Mouse (Mus musculus): ENCODE measurements around the gene Sept4.
A peak's percentile ranks its signal among the peaks of the same experiment; 100 is the strongest.

Gene Sept4

DNA sequence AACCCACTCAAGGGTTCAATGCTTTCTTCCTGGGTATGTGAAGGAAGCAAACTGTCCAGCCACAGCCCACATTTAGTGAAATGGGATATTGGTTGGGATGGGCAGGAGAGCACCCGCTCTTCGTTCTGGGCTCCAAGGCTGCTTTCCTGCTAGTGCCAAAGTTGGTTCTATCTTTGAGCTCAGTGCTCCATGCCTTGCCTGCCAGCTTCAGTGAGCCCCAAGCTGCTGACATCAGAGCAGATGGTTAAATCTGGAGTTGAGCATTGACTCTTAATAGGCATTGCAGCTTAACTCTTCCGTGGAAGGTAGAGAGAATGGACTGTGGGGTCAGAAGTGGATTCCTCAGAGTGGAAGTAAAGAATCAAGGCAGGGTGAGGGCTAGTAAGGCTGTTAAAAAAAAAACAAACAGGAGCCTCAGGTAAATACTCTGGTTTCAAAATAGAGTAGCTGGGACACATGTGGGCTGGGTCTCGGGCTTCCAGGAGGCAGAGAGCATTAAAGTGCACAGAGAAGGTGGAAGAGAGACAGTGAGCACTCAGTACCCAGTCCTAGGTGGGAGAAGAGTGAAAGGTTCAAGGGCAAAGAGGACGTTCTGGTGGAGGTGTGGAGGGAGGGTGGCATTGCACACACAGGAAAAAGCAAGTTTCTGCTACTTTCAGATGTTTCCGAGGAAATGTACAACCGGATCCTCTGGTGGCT, at the start of gene Sept4:
Gene Sept4 (plus strand): TSS at position 649 of the 699 bp plus-strand sequence.
- Histone ChIP-seq H3K9me3 (ENCODE audit: low read length) (no peaks in the 10 kb centered on the region), H3K4me1 (replicated peaks; ENCODE audit: low read depth, low read length) (peaks cover 19% of the 10 kb centered on the region), H3K4me3 (replicated peaks; ENCODE audit: low read length) (no peak within 1 kb of the TSS), H3K27me3 (ENCODE audit: insufficient read depth, low read length) (peaks cover 12% of the 10 kb centered on the region), H3K36me3 (ENCODE audit: insufficient read depth, low read length) (no peaks in the 10 kb centered on the region)
- TF ChIP-seq NANOG (IDR thresholded peaks at IDR 0.05; ENCODE audit: borderline replicate concordance, low read length) (no peak), CTCF (conservative IDR thresholded peaks at IDR 0.05; ENCODE audit: low read length) (no peak), POU5F1 (IDR thresholded peaks at IDR 0.05; ENCODE audit: borderline replicate concordance, low read length) (no peak)

DNA sequence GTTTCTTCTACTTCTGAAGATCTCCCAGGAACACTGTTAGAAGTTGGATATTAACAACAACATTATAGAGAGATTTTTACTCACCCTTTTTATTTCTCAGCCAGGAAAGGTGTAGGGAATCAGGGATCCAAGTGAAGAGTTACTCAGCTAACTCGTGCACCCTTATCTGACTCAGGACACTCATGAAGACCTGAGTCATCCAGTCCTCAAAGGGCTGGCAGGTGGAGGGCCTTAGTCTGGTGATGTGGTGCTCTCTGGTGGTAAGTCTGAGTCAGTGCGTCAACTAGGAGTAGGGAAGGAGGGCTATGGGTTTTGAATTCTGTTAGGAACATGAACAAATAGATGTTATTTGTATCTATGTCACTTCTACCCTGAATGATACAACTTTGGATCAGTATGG, 49.4 kb upstream of the Sept4 start:
- H3K36me3 ChIP-seq (ENCODE audit: insufficient read depth, low read length), result peaks cover 43% of the 10 kb centered on the region
- H3K4me3 ChIP-seq (replicated peaks; ENCODE audit: low read length), result no peak overlapping the region
- no peaks in the 10 kb centered on the region for H3K9me3 ChIP-seq (ENCODE audit: low read length)
- H3K27me3 ChIP-seq (ENCODE audit: insufficient read depth, low read length), result no peaks in the 10 kb centered on the region
- H3K4me1 ChIP-seq (replicated peaks; ENCODE audit: low read depth, low read length), result no peaks in the 10 kb centered on the region
- TF ChIP-seq POU5F1 (IDR thresholded peaks at IDR 0.05; ENCODE audit: borderline replicate concordance, low read length) (no peak), CTCF (conservative IDR thresholded peaks at IDR 0.05; ENCODE audit: low read length) (peak; percentile 43), NANOG (IDR thresholded peaks at IDR 0.05; ENCODE audit: borderline replicate concordance, low read length) (no peak)

DNA sequence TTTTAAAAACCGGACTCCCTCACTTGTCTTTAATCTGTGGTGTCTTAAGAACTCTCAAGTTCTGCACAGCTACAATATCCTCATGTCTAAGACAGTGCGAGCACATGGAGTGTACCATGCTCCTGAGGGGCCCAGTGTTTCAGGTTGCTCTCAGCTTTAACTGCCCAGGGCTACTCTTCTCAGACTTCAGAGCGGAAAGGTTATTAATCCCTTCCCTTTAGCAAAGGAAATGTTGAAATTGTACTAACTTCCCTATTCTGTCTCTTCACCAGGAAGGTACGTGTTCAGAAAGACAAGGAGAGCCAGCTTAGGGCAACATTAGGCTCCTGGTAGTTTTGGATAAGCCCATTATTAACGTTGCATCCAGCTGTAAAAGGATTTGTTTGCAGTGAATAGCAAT, 45.2 kb upstream of the Sept4 start:
- no peaks in the 10 kb centered on the region for H3K9me3 ChIP-seq (ENCODE audit: low read length)
- H3K4me1 ChIP-seq (replicated peaks; ENCODE audit: low read depth, low read length), result peaks cover 30% of the 10 kb centered on the region
- H3K4me3 ChIP-seq (replicated peaks; ENCODE audit: low read length), result no peak overlapping the region
- H3K36me3 ChIP-seq (ENCODE audit: insufficient read depth, low read length), result peaks cover 32% of the 10 kb centered on the region
- no peaks in the 10 kb centered on the region for H3K27me3 ChIP-seq (ENCODE audit: insufficient read depth, low read length)
- TF ChIP-seq POU5F1 (IDR thresholded peaks at IDR 0.05; ENCODE audit: borderline replicate concordance, low read length) (no peak), CTCF (conservative IDR thresholded peaks at IDR 0.05; ENCODE audit: low read length) (no peak), NANOG (IDR thresholded peaks at IDR 0.05; ENCODE audit: borderline replicate concordance, low read length) (no peak)

GRCm38 (mm10) chr11:87523967-87524366, 44.7 kb upstream of the Sept4 start:
- H3K4me1 ChIP-seq (replicated peaks; ENCODE audit: low read depth, low read length), result peaks cover 30% of the 10 kb centered on the region
- no peak for TF ChIP-seq NANOG (IDR thresholded peaks at IDR 0.05; ENCODE audit: borderline replicate concordance, low read length)
- no peak for TF ChIP-seq POU5F1 (IDR thresholded peaks at IDR 0.05; ENCODE audit: borderline replicate concordance, low read length)
- TF ChIP-seq CTCF (conservative IDR thresholded peaks at IDR 0.05; ENCODE audit: low read length), result no peak
- no peaks in the 10 kb centered on the region for H3K9me3 ChIP-seq (ENCODE audit: low read length)
- no peak overlapping the region for H3K4me3 ChIP-seq (replicated peaks; ENCODE audit: low read length)
- H3K36me3 ChIP-seq (ENCODE audit: insufficient read depth, low read length), result peaks cover 28% of the 10 kb centered on the region
- H3K27me3 ChIP-seq (ENCODE audit: insufficient read depth, low read length), result no peaks in the 10 kb centered on the region

- Histone ChIP-seq H3K9me3 (ENCODE audit: low read length) (no peaks in the 10 kb centered on the region), H3K4me1 (replicated peaks; ENCODE audit: low read depth, low read length) (peaks cover 30% of the 10 kb centered on the region), H3K4me3 (replicated peaks; ENCODE audit: low read length) (no peak overlapping the region), H3K36me3 (ENCODE audit: insufficient read depth, low read length) (peaks cover 25% of the 10 kb centered on the region), H3K27me3 (ENCODE audit: insufficient read depth, low read length) (no peaks in the 10 kb centered on the region)
- TF ChIP-seq CTCF (conservative IDR thresholded peaks at IDR 0.05; ENCODE audit: low read length) (no peak), POU5F1 (IDR thresholded peaks at IDR 0.05; ENCODE audit: borderline replicate concordance, low read length) (no peak), NANOG (IDR thresholded peaks at IDR 0.05; ENCODE audit: borderline replicate concordance, low read length) (no peak)
These were observed 43.9 kb upstream of the Sept4 start for GRCm38 (mm10) chr11:87524780-87525179.

DNA sequence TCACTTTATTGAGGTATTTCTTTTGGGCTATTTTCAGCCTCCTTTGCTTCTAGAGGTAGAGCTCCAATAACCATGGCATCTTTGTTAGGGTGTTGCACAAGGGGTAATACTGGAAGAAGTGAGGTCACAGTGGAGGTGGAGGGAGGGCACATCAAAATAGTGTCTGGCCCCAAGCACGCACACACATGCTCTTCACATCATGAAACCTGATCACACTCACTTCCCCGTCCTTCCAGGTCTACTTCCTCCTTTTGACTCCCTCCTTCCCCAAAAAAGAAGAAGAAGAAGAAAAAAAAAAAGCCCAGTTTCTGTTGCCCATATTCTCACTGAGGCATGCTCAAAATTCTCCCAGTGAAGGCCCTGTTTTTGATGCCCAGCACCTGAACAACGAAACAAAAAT, 41.3 kb upstream of the Sept4 start:
- Histone ChIP-seq H3K4me3 (replicated peaks; ENCODE audit: low read length) (no peak overlapping the region), H3K9me3 (ENCODE audit: low read length) (no peaks in the 10 kb centered on the region), H3K36me3 (ENCODE audit: insufficient read depth, low read length) (peaks cover 17% of the 10 kb centered on the region), H3K27me3 (ENCODE audit: insufficient read depth, low read length) (no peaks in the 10 kb centered on the region), H3K4me1 (replicated peaks; ENCODE audit: low read depth, low read length) (peaks cover 30% of the 10 kb centered on the region)
- TF ChIP-seq NANOG (IDR thresholded peaks at IDR 0.05; ENCODE audit: borderline replicate concordance, low read length) (no peak), POU5F1 (IDR thresholded peaks at IDR 0.05; ENCODE audit: borderline replicate concordance, low read length) (no peak), CTCF (conservative IDR thresholded peaks at IDR 0.05; ENCODE audit: low read length) (no peak)

DNA sequence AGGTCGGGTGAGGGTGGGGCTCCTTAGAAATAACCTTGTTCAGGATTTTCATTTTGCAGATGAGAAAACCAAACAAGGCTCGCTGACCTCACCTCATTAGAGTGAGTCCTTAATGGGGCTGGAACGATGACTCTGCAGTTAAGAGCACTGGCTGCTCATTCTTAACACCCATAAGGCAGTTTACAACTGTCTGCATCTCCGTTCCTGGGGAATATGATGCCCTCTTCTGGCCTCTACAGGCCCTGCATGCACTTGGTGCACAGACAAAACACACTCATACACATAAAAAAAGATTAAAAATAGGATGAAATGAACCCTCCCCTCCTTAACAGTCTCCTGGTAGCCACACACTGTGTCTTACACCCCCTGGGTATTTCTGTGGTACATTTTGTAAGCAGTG, 40.7 kb upstream of the Sept4 start:
- peaks cover 11% of the 10 kb centered on the region for H3K36me3 ChIP-seq (ENCODE audit: insufficient read depth, low read length)
- no peak overlapping the region for H3K4me3 ChIP-seq (replicated peaks; ENCODE audit: low read length)
- no peaks in the 10 kb centered on the region for H3K27me3 ChIP-seq (ENCODE audit: insufficient read depth, low read length)
- TF ChIP-seq POU5F1 (IDR thresholded peaks at IDR 0.05; ENCODE audit: borderline replicate concordance, low read length) (no peak), NANOG (IDR thresholded peaks at IDR 0.05; ENCODE audit: borderline replicate concordance, low read length) (no peak), CTCF (conservative IDR thresholded peaks at IDR 0.05; ENCODE audit: low read length) (peak; percentile 82)
- H3K4me1 ChIP-seq (replicated peaks; ENCODE audit: low read depth, low read length), result peaks cover 30% of the 10 kb centered on the region
- no peaks in the 10 kb centered on the region for H3K9me3 ChIP-seq (ENCODE audit: low read length)

DNA sequence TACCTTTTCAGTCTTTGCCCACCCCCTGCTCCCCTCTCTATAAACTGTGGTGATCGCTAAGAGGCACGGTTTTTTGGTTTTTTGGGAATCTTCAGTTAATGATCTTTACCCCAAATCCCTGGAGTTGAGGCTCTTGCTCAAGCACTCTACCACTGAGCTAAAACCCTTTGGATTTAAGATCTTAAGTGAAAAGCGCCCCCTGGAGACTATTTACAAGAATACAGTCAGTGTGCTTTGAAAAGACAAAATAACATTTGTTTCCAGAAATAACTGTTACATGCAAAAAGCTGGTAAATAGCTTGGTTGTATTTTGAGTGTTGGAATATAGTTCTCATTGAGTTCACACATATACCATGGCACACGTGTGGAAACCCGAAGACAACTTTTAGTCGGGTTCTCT, 37.0 kb upstream of the Sept4 start:
- no peaks in the 10 kb centered on the region for H3K9me3 ChIP-seq (ENCODE audit: low read length)
- H3K4me1 ChIP-seq (replicated peaks; ENCODE audit: low read depth, low read length), result peaks cover 11% of the 10 kb centered on the region
- peaks cover 10% of the 10 kb centered on the region for H3K36me3 ChIP-seq (ENCODE audit: insufficient read depth, low read length)
- no peaks in the 10 kb centered on the region for H3K27me3 ChIP-seq (ENCODE audit: insufficient read depth, low read length)
- TF ChIP-seq CTCF (conservative IDR thresholded peaks at IDR 0.05; ENCODE audit: low read length), result peak; percentile 75
- no peak for TF ChIP-seq NANOG (IDR thresholded peaks at IDR 0.05; ENCODE audit: borderline replicate concordance, low read length)
- H3K4me3 ChIP-seq (replicated peaks; ENCODE audit: low read length), result no peak overlapping the region

DNA sequence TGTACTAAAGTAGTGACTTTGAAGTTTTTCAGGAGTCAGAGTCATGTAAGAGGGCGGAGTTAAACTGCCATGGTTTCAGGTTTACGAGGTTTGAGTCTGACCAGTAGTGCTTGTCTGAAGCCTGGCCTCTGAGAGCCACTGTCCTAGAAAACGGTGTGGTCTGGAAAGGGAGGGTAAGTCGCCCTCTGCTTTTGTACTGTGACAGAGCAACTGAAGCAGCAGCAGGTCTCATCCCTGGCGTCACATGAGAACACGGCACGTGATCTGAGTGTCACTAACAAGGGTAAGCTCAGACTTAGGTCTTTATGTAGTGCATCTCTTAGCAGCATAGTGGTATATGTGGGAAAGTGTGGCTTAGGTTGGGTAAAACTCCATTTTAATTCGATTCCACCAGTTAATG, 26.4 kb upstream of the Sept4 start:
- no peaks in the 10 kb centered on the region for H3K27me3 ChIP-seq (ENCODE audit: insufficient read depth, low read length)
- H3K36me3 ChIP-seq (ENCODE audit: insufficient read depth, low read length), result peaks cover 19% of the 10 kb centered on the region
- TF ChIP-seq POU5F1 (IDR thresholded peaks at IDR 0.05; ENCODE audit: borderline replicate concordance, low read length) (no peak), NANOG (IDR thresholded peaks at IDR 0.05; ENCODE audit: borderline replicate concordance, low read length) (no peak), CTCF (conservative IDR thresholded peaks at IDR 0.05; ENCODE audit: low read length) (no peak)
- H3K9me3 ChIP-seq (ENCODE audit: low read length), result no peaks in the 10 kb centered on the region
- no peak overlapping the region for H3K4me3 ChIP-seq (replicated peaks; ENCODE audit: low read length)
- H3K4me1 ChIP-seq (replicated peaks; ENCODE audit: low read depth, low read length), result no peaks in the 10 kb centered on the region
